Mouse (Mus musculus) midbrain, embryonic 12.5 days (tissue): ENCODE data around the gene Top1. TPM values are rescaled to one million over a fixed set of nuclear protein-coding genes. Genes with fewer than 3 reads are reported as not detected.

Experiments
- ATAC-seq: fragments of 200-750 bp; cut with Nextera tagmentation; 2 replicates; pipeline ENCODE4 v1.8.0; 2017; ENCODE audit warnings: low read depth, moderate TSS enrichment, moderate library complexity; ENCODE audit not compliant: low FRiP score
- H3K27ac ChIP-seq: fragments of 300-500 bp; sonication (generic); replicated peaks from 2 replicates; pipeline ENCODE4 v1.5.1; 2016; ENCODE audit warnings: mild to moderate bottlenecking
- H3K27me3 ChIP-seq: fragments of 300-500 bp; sonication (generic); 2 replicates; pipeline ENCODE4 v1.6.1; 2016; ENCODE audit warnings: mild to moderate bottlenecking
- H3K36me3 ChIP-seq: fragments of 300-500 bp; sonication (generic); 2 replicates; pipeline ENCODE4 v1.6.1; 2016
- H3K4me1 ChIP-seq: fragments of 300-500 bp; sonication (generic); 2 replicates; pipeline ENCODE4 v1.6.1; 2016
- H3K4me2 ChIP-seq: fragments of 300-500 bp; sonication (generic); replicated peaks from 2 replicates; pipeline ENCODE4 v1.6.1; 2016; ENCODE audit warnings: mild to moderate bottlenecking, moderate library complexity
- H3K4me3 ChIP-seq: fragments of 300-500 bp; sonication (generic); 2 replicates; pipeline ENCODE4 v1.5.1; 2016; ENCODE audit warnings: mild to moderate bottlenecking
- H3K9ac ChIP-seq: fragments of 300-500 bp; sonication (generic); replicated peaks from 2 replicates; pipeline ENCODE4 v1.6.1; 2016; ENCODE audit warnings: mild to moderate bottlenecking, moderate library complexity
- H3K9me3 ChIP-seq: fragments of 300-500 bp; sonication (generic); 2 replicates; pipeline ENCODE4 v1.6.1; 2016; ENCODE audit warnings: mild to moderate bottlenecking
- WGBS: fragments of 180-500 bp; shearing (Covaris S2); methylation state at CpG from one replicate; pipeline ENCODE4 v1.1.7; 2016; 5-methylcytosine and 5-hydroxymethylcytosine counted together
- polyA plus RNA-seq: library from polyadenylated mRNA; unstranded; fragments of >200 nt; fragmentation: Nextera tagmentation; extraction: Ambion mirVana; gene quantifications from 2 replicates; pipeline ENCODE4 v1.2.1, GENCODE M21; 2016

Top1 gene
- polyA plus RNA-seq, 1 experiment from 2014 or later: 122 TPM

DNA sequence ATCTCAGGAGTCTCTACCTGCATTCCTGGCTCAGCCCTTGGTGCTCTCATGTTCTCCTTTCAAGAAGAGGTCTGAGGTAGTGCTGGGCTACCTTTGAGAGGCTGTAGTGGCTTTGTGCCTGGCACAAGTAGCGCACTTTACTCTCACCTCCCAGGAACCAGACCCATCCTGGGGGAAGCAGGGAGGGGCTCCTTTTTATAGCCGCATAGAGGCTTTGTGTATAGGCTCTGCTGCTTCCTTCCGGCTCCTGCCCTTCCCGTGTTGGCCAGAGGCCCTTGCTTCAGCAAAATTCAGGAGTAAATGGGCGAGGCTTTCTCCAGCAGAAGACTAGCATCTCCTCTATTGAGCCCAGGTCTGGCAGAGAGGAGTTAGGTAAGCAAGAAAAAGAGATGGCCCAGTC, 92.7 kb downstream of the Top1 start:
- Histone ChIP-seq H3K9me3 (no peaks in the 10 kb centered on the region), H3K4me2 (no peak overlapping the region), H3K4me3 (no peak overlapping the region), H3K4me1 (peaks cover 66% of the 10 kb centered on the region), H3K27ac (0 out of 2 replicates have a peak overlapping the region, but pooled peaks have one; percentile 20), H3K9ac (no peak overlapping the region), H3K27me3 (no peaks in the 10 kb centered on the region), H3K36me3 (peaks cover 52% of the 10 kb centered on the region)
- no peak for ATAC-seq
- WGBS: 75% methylated on average over 5 of the region's 5 CpGs

DNA sequence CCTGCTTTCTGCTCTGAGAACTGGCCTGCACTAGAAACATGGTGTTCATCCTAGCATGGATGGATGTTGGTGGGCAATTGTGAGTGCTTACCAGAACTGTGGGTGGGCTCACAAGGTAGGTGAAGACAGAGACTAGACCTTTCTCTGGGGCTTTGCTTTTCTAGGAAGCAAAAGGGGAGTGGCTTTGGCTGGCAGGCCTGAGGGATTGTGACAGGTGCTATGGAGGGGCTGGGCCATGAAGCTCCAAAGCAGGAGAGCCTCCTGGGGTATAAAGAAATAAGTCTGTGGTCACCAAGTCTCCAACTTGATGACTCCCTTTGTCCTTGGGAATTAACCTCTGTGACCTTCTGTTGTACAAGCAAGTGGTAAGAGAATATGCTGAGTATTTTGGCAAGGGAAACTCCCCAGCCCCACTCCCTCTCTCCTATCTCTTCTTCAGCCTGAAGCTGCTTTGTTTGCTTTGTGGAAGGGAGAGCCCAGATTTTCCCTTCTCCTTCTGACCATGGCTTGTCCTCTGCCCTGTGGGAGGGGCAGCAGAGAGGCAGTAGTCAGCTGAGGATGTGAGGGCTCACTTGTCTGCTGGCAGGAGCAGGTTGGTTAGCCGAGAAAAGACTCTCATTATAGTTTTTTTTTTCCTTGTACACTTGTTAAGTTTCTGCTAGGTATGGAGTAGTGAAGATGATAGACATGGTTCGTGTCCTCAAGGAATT, 94.1 kb downstream of the Top1 start:
- no peak overlapping the region for H3K4me3 ChIP-seq
- H3K27ac ChIP-seq: peak overlapping the region; percentile 35; the same call in 1 of the 2 replicates
- 68% methylated on average over 2 of the region's 2 CpGs for WGBS
- no peak overlapping the region for H3K9ac ChIP-seq
- ATAC-seq: no peak
- H3K9me3 ChIP-seq: no peaks in the 10 kb centered on the region
- no peak overlapping the region for H3K4me2 ChIP-seq
- peaks cover 55% of the 10 kb centered on the region for H3K4me1 ChIP-seq
- H3K27me3 ChIP-seq: no peaks in the 10 kb centered on the region
- H3K36me3 ChIP-seq: peaks cover 46% of the 10 kb centered on the region

DNA sequence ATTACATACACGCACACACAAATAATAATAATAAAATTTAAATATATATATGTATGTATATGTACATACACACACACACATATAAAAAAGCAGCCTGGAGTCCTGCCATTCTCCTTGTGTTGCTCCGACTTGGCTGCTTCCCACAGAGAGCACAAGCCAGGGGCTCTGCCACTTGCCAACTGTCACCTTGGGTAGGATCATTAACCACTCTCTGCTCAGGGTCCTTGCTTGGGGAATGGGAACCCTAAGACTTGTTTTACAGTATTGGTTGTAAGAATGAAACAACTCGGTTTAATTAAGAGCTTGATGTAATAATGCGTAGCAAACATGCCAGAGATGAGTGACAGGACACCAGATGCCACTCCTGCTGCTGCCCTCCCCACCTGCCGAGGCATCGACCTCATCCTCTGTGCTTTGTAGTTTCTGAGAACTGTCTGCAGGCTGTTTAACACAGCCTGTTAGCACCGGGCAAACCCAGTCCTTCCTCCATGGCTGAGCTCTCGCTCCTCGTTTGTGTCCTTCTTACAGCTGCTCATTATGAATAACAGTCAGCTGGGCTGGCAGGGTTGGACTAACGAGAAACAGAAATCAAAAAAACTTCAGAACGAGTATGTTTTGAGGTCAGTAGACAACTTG, 95.0 kb downstream of the Top1 start:
- no peak for ATAC-seq
- Histone ChIP-seq H3K4me2 (no peak overlapping the region), H3K9me3 (no peaks in the 10 kb centered on the region), H3K9ac (no peak overlapping the region), H3K36me3 (peaks cover 45% of the 10 kb centered on the region), H3K27me3 (no peaks in the 10 kb centered on the region), H3K4me1 (peaks cover 49% of the 10 kb centered on the region), H3K4me3 (no peak overlapping the region), H3K27ac (peak overlapping the region; percentile 5; the same call in 1 of the 2 replicates)
- 74% methylated on average over 11 of the region's 11 CpGs for WGBS

DNA sequence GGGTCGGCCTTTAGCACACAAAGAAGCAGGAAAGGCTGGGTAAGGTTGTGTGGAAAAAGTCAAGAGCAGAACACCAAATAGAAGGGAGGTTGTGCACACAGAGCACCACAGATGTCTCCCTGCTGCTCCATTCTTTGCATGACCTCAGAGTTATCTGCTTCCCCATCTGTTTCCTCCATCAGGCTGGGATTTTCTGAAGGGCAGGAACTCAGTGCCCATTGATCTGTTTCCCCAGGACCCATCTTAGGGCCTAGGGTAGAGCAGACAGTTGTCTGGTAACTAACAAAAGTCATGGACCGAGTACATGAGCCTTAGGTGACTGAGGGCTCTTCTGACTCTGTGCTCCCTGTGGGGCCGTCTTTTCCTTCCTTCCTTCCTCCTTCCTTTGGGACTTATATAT, 95.9 kb downstream of the Top1 start:
- ATAC-seq: no peak
- Histone ChIP-seq H3K27me3 (no peaks in the 10 kb centered on the region), H3K9me3 (no peaks in the 10 kb centered on the region), H3K36me3 (peaks cover 45% of the 10 kb centered on the region), H3K4me2 (no peak overlapping the region), H3K4me3 (no peak overlapping the region), H3K27ac (0 out of 2 replicates have a peak overlapping the region, but pooled peaks have one; percentile 5), H3K4me1 (peaks cover 43% of the 10 kb centered on the region), H3K9ac (no peak overlapping the region)
- 82% methylated on average over 3 of the region's 3 CpGs for WGBS

DNA sequence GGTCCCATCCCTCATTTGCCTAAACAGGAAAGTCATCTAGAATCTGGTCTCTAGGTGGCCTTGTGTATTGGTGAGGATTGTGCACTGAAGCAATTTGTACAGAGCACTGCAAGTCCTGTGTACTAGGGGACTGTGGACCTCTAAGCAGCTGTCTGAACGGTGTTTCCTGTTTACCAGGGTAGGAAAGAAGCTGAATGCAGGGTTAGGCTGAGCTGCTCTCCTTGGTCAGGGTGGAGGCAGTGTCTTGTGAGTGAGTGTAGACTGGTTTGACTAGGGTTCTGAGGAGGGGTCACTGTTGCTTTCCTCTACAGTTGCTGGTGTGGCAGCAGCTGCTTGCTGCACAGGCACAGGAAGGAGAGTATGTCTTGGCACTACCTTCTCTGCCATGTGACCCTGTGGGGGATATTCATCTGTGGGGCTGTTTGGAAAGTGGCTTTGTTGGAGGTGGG, 96.5 kb downstream of the Top1 start:
- no peaks in the 10 kb centered on the region for H3K9me3 ChIP-seq
- no peak overlapping the region for H3K4me3 ChIP-seq
- H3K4me2 ChIP-seq: no peak overlapping the region
- no peak for ATAC-seq
- 86% methylated on average over 1 of the region's 1 CpGs for WGBS
- H3K36me3 ChIP-seq: peaks cover 44% of the 10 kb centered on the region
- peaks cover 41% of the 10 kb centered on the region for H3K4me1 ChIP-seq
- no peak overlapping the region for H3K9ac ChIP-seq
- H3K27ac ChIP-seq: no peak overlapping the region
- no peaks in the 10 kb centered on the region for H3K27me3 ChIP-seq

DNA sequence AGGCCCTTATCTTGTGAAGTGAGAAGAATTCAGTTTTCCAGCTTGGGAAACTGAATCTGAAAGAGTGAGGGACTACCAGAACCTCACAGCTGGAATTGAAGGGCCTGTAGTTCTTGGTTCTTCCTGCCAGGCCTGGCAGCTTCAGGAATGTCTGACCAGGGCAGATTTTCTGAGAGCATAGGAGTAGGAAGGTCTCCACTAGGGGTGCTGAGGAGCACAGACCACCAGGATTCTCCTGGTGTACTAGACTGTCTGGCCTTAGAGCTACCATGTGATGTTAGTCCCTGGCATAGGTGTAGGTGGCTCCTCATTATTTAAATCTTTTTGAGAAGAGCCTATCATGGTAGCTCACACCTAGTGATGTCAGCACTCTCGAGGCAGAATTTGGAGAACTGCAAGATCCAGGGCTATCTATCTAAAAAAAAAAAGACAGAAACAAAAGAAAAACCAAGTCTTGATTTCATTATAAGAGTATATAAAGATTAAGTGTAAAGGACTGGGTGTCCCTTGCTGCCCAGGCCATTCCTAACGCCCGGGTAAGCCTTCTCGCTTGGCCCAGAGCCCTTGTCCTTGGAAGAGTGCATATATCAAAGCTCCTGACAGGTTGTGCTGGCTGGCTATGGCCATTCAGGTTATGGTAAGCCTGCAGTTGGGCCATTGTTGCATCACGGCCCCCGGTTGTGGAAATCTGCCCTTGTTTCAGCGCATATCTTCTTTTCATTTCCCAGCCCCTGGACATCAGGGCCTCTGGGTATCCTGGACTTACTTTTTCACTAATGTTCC, 98.5 kb downstream of the Top1 start:
- H3K4me1 ChIP-seq: peaks cover 24% of the 10 kb centered on the region
- no peak overlapping the region for H3K4me3 ChIP-seq
- H3K27me3 ChIP-seq: no peaks in the 10 kb centered on the region
- peaks cover 48% of the 10 kb centered on the region for H3K36me3 ChIP-seq
- no peaks in the 10 kb centered on the region for H3K9me3 ChIP-seq
- H3K9ac ChIP-seq: no peak overlapping the region
- H3K4me2 ChIP-seq: no peak overlapping the region
- WGBS: 93% methylated on average over 7 of the region's 7 CpGs
- no peak overlapping the region for H3K27ac ChIP-seq
- ATAC-seq: no peak

DNA sequence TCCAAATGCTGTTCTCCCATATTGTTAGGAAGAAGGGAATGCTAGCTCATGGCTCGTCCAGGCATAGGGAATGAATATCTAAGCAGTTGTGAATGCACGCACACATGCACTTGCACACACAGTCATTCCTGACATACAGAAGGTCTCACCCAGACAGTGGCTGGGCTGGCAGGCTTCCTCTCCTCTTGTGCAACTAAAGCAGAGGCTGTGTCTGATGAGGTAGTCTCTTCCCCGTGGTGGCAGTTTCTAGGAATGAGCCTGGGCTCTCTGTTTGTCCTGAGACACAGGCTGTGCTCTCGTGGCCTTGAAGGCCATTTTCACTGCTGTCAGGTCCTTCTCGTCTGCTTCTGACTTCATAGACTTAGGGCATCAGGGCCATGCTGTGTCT, 99.1 kb downstream of the Top1 start:
- Histone ChIP-seq H3K27ac (no peak overlapping the region), H3K9me3 (no peaks in the 10 kb centered on the region), H3K27me3 (no peaks in the 10 kb centered on the region), H3K4me3 (no peak overlapping the region), H3K4me1 (peaks cover 19% of the 10 kb centered on the region), H3K9ac (no peak overlapping the region), H3K4me2 (no peak overlapping the region), H3K36me3 (peaks cover 54% of the 10 kb centered on the region)
- WGBS: 90% methylated on average over 5 of the region's 5 CpGs
- no peak for ATAC-seq

DNA sequence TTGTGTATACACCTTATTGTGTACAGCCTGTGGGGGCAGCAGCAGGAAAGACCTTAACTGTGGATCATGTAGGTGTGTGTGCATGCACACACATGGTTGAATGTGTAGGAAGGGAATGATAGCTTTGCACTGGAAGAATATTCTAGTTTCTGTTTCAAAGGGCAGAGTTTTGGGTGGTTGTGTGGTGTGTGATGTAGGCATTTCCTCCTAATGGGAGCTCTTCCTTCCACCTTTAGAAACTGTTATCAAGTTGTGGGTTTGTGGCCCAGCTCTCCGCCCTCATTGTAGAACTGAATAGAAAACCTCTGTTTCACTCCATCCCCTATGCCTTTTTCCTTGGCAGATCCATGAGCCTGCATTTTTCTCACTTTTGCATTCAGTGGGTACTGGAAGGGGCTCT, 99.8 kb downstream of the Top1 start:
- no peak overlapping the region for H3K9ac ChIP-seq
- 88% methylated on average over 1 of the region's 1 CpGs for WGBS
- H3K27ac ChIP-seq: no peak overlapping the region
- no peak overlapping the region for H3K4me2 ChIP-seq
- H3K27me3 ChIP-seq: no peaks in the 10 kb centered on the region
- peaks cover 60% of the 10 kb centered on the region for H3K36me3 ChIP-seq
- no peak for ATAC-seq
- H3K4me3 ChIP-seq: no peak overlapping the region
- no peaks in the 10 kb centered on the region for H3K9me3 ChIP-seq
- H3K4me1 ChIP-seq: peaks cover 12% of the 10 kb centered on the region

DNA sequence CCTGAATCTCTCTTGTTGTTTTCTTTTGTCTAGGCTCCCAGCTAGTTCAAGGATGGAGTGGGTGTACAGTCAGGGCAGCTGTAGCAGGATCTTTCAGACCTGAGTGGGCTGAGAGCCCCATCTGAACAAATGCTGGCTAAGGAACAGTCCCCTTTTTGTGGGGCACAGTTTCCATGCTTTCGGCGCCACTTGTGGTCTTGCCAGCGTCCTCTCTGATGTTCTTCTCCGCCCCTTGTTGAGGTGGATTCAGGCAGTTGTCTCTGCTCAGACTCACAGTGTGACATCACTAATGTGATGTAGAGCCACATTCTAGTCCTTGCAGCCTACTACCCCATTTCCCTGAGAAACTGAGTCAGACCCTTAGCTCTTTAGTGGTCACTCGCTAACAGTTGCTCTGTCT, 100.9 kb downstream of the Top1 start:
- Histone ChIP-seq H3K4me2 (no peak overlapping the region), H3K4me3 (no peak overlapping the region), H3K27me3 (no peaks in the 10 kb centered on the region), H3K9me3 (no peaks in the 10 kb centered on the region), H3K36me3 (peaks cover 71% of the 10 kb centered on the region), H3K27ac (no peak overlapping the region), H3K9ac (no peak overlapping the region), H3K4me1 (peaks cover 3% of the 10 kb centered on the region; the same call in 1 of the 2 replicates)
- ATAC-seq: no peak
- WGBS: 99% methylated on average over 5 of the region's 5 CpGs

DNA sequence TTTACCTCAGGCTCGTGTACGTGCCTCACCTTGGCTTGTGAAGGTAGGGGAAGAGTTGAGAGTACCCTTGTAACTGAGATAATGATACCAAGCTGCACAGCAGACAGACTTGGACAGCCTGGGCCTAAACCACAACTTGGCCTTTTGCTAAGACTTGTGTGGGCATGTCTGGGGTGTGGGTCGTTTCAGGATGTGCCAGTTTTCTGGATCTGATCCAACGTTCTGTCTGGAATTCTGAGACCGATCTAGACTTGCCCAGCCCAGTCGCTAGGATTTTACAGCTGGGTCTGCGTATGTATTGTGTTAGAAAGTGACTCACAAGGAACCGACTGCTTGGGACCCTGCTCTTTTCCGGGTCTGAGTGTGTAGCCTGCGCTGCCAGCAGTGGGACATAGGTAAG, 101.4 kb downstream of the Top1 start:
- 93% methylated on average over 10 of the region's 10 CpGs for WGBS

DNA sequence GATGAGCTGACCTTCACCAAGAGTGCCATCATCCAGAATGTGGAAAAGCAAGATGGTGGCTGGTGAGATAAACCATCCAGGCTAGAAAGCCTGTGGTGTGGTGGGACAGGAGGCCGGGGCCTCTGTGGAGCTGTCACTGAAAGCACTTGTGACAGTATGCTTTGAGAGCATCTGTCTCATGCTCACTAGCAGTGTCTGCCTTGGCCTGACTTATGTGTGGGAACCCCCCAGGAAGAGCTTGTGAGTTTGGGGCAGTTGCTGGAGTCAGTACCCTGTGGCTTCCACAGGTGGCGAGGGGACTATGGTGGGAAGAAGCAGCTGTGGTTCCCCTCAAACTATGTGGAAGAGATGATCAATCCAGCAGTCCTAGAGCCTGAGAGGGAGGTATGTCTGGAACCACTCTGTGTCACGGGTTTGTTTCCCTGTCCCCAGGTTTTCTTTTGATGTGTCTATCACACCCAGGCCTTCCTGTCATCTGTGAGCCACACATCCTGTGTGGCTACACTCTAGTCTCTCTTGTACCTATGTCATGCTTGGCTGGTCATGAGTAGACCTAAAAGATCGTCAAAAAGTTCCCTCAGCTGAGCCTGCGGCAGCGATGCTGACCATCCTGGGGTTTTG, 111.0 kb downstream of the Top1 start:
- Histone ChIP-seq H3K4me1 (no peaks in the 10 kb centered on the region), H3K27me3 (no peaks in the 10 kb centered on the region), H3K4me2 (no peak overlapping the region), H3K4me3 (no peak overlapping the region), H3K36me3 (peaks cover 99% of the 10 kb centered on the region), H3K27ac (no peak overlapping the region), H3K9me3 (no peaks in the 10 kb centered on the region), H3K9ac (no peak overlapping the region)
- ATAC-seq: no peak
- WGBS: 92% methylated on average over 6 of the region's 6 CpGs

More for the DNA sequence above, 101.4 kb downstream of the Top1 start:
- Histone ChIP-seq H3K4me3 (no peak overlapping the region), H3K27me3 (no peaks in the 10 kb centered on the region), H3K4me2 (no peak overlapping the region), H3K27ac (no peak overlapping the region), H3K4me1 (peaks cover 3% of the 10 kb centered on the region; the same call in 1 of the 2 replicates), H3K36me3 (peaks cover 71% of the 10 kb centered on the region), H3K9me3 (no peaks in the 10 kb centered on the region), H3K9ac (no peak overlapping the region)
- ATAC-seq: no peak
